Mouse (Mus musculus) liver, embryonic 14.5 days (tissue): ENCODE measurements at regions not wholly inside any gene's neighbourhood (a gene's known extent, or its start where the extent isn't known, plus 50 kb on each side); places are given as distances from the start of the nearest gene placed in this dataset.

ENCODE experiments used
- CTCF ChIP-seq: IDR thresholded peaks from 2 replicates; pipeline ENCODE4 v1.5.1; 2016; ENCODE audit warnings: antibody characterized with exemption, low read depth, control low read depth
- EP300 ChIP-seq: IDR thresholded peaks from 2 replicates; pipeline ENCODE4 v1.6.1; 2016; ENCODE audit warnings: antibody characterized with exemption, low read depth

DNA sequence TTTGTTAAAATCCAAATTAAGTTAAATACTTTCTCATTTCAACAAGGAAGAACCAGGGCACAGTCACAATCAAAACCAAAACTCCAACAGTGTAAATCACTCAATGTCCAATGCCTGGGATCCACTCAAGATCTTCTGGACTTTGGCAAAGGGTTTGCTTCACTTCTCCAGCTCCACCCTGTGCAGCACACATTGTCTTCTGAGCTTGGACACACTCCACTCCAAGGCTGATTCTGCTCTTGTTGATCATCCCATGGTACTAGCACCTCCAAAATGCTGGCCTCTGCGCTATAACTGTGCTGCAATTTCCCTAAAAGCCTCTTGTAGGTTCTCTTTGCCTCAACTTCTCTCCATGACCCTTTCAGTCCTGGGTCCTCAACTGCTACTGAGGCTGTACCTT, 111.5 kb upstream of the Sec61g start:
- TF ChIP-seq CTCF: no peak
- TF ChIP-seq EP300: no peak
